Mouse (Mus musculus): ENCODE results near the gene Pde11a. TPM values are rescaled to one million over a fixed set of nuclear protein-coding genes. Genes with fewer than 3 reads are reported as not detected.

Pde11a gene
- polyA plus RNA-seq, 1 experiment from 2014 or later, result 0.16 TPM

DNA sequence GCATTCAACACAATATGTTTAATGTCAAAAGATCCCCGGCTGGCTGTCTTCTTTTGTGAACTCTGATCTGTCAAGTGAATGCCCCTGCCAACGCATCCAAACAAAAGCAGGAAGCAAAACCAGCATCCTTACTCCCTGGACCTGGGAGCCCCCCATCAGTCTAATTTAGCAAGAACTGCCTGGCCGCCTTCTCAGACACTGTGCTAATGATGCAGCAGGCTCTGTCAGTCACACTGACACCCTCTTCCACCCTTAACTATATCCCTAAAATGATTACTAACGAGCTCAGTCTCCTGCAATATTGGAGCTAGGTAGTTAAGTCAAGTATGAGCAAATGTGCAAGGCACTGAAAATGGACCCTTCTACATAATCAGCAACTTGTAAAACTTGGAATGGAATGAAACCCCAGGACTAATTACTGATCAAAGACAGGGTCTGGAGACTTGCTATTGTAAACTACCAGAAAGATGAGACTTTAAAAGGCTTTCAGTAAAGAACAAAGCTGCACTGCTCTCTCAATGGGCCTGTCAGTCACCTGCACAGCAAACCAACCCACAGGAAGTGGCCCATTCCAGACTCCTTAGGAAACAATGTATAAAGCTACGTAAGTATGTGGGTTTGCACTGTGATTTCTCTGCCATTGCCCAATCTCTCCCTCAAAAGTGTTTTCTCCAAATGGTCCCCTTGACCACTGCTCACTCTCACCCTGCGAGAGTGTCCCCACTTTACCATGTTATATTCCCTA, 118.0 kb downstream of the Pde11a start:
- DNase-seq (ENCODE audit: extremely low spot score, low spot score), result no peak
- no peaks in the 10 kb centered on the region for H3K9me3 ChIP-seq
- no peak overlapping the region for H3K4me3 ChIP-seq
- H3K4me1 ChIP-seq, result peaks cover 15% of the 10 kb centered on the region
- no peaks in the 10 kb centered on the region for H3K36me3 ChIP-seq (replicated peaks)
- WGBS, result 45% methylated on average over 6 of the region's 6 CpGs
- H3K27ac ChIP-seq, result no peak overlapping the region
- H3K27me3 ChIP-seq (ENCODE audit: poor library complexity, severe bottlenecking), result no peaks in the 10 kb centered on the region

DNA sequence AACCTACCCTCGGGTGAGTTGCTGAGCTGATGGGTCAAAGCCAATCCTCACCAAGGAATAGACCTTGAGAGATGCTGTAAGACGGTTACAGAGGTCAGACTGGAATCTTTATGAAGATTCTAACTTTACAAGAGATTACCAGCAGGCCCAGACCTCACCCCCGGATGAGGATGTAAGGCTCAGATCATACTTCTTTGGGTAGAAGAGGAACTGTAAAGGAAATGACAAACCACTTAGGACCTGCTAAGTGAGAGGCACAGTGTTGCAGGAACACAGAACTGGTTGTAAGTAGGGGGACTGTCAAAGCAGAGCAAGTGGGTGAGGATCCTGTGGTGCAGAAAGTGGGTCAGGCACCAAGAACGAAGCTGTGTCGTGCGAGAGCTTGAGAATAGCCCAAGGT, 119.0 kb downstream of the Pde11a start:
- Histone ChIP-seq H3K36me3 (replicated peaks) (no peaks in the 10 kb centered on the region), H3K27ac (no peak overlapping the region), H3K4me3 (no peak overlapping the region), H3K27me3 (ENCODE audit: poor library complexity, severe bottlenecking) (no peaks in the 10 kb centered on the region), H3K9me3 (no peaks in the 10 kb centered on the region), H3K4me1 (peaks cover 15% of the 10 kb centered on the region)
- DNase-seq (ENCODE audit: extremely low spot score, low spot score), result no peak
- 87% methylated on average over 6 of the region's 6 CpGs for WGBS

DNA sequence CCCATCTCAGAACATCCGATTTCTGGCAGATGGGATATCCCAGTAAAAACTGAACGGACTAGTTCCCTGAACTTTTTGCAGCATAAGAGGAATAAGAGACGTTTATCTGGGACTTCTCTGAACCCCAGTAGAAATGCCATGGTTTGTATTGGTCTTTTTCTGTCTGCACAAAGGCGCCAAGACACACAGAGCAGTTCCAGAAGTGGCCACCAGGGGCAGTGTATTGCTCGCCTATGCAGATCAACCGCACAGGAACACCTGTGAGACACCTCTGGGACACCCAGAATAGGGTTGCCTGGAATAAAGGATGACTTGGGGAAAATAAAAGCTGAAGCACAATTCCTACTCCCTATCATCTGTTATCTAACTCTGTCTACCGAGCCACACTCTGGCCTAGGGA, 122.4 kb downstream of the Pde11a start:
- no peak overlapping the region for H3K27ac ChIP-seq
- H3K4me3 ChIP-seq, result no peak overlapping the region
- DNase-seq (ENCODE audit: extremely low spot score, low spot score), result peak; percentile 47
- H3K9me3 ChIP-seq, result no peaks in the 10 kb centered on the region
- H3K4me1 ChIP-seq, result peaks cover 19% of the 10 kb centered on the region
- no peaks in the 10 kb centered on the region for H3K36me3 ChIP-seq (replicated peaks)
- 55% methylated on average over 7 of the region's 7 CpGs for WGBS
- H3K27me3 ChIP-seq (ENCODE audit: poor library complexity, severe bottlenecking), result no peaks in the 10 kb centered on the region

DNA sequence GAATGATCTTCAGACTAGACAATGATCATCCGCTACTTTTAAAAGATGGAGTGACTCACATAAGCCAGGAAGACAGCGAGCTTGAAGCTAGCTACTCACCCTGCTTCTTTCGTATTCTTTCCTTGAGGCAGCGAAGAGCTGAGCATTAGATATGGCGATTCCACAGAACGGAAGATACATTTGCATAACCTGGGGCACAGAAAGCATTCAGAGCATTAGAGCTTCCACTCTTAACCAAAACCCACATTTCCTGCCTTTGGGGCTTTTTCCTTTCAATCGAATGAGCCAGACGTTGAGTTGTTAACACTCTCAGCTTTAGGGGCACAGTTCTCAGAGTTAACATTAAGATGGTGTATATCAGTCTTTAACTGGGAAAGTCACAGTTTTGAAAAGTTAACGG, 123.4 kb downstream of the Pde11a start:
- no peak for DNase-seq (ENCODE audit: extremely low spot score, low spot score)
- peaks cover 10% of the 10 kb centered on the region for H3K4me1 ChIP-seq
- WGBS, result 95% methylated on average over 9 of the region's 9 CpGs
- no peaks in the 10 kb centered on the region for H3K9me3 ChIP-seq
- no peaks in the 10 kb centered on the region for H3K27me3 ChIP-seq (ENCODE audit: poor library complexity, severe bottlenecking)
- H3K4me3 ChIP-seq, result no peak overlapping the region
- no peaks in the 10 kb centered on the region for H3K36me3 ChIP-seq (replicated peaks)
- H3K27ac ChIP-seq, result no peak overlapping the region

DNA sequence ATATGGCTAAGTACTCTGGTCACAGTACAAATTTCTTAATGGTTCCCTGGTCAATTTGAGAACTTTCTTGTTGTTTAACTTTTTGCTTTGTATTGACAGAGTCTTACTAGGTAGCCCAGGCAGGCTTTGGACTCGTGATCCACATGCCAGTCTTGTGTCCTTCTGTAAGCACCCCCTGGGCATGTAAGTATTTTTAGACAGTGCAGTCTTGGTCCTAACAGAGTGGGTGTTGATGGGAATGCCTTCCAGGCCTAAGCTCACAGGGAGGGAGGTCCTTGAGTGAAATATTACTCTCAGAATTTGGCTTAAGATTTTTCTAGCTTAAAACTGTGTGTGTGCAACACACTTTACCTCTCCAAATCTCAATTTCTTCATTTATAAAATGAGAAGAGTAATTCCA, 153.4 kb downstream of the Pde11a start:
- H3K9me3 ChIP-seq, result no peaks in the 10 kb centered on the region
- H3K27ac ChIP-seq, result no peak overlapping the region
- H3K4me3 ChIP-seq, result no peak overlapping the region
- peaks cover 4% of the 10 kb centered on the region; the same call in 1 of the 2 replicates for H3K4me1 ChIP-seq
- H3K36me3 ChIP-seq (replicated peaks), result no peaks in the 10 kb centered on the region
- DNase-seq (ENCODE audit: extremely low spot score, low spot score), result no peak
- WGBS, result 55% methylated on average over 1 of the region's 1 CpGs
- H3K27me3 ChIP-seq (ENCODE audit: poor library complexity, severe bottlenecking), result no peaks in the 10 kb centered on the region

DNA sequence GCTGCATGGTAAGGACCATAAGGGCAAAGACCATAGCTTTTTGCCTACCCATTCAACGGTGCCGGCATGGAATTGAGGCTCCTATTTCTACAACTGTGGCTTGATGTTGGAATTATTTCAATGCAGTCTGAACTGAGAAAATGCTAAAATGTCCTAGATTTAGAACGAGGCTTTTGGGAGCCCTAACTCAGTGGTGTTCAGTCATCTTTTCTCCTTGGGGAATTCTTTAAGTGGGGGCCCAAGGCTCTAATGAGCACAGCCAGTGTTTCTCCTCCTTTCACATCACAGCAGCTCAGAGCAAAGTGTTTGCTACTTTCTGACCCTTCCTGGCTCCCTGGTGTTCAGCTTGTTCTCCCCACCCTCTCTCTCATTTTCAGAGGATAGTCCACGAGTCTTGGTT, 175.8 kb downstream of the Pde11a start:
- Histone ChIP-seq H3K27me3 (ENCODE audit: poor library complexity, severe bottlenecking) (no peaks in the 10 kb centered on the region), H3K4me3 (no peak overlapping the region), H3K36me3 (replicated peaks) (no peaks in the 10 kb centered on the region), H3K27ac (no peak overlapping the region), H3K9me3 (no peaks in the 10 kb centered on the region), H3K4me1 (no peaks in the 10 kb centered on the region)
- 87% methylated on average over 4 of the region's 4 CpGs for WGBS
- DNase-seq (ENCODE audit: extremely low spot score, low spot score), result no peak

DNA sequence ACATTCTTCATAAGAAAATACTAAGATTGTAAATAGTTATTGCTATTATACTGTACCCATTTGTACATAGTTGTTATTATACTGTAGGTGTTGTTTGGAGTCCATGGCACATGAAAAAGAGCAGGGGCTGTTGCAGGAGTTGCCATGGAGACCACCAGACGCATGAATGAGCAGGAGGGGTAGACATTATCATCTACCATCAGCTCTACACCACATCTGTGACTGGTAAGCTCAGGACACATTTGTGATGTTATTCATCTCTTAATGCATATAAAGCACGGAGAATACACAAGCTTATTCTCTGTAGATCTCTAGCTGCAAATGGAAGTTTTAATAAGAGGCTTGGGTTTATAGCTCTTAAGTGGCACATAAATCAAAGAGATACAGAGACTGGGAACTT, 179.6 kb downstream of the Pde11a start:
- no peak for DNase-seq (ENCODE audit: extremely low spot score, low spot score)
- H3K9me3 ChIP-seq, result no peaks in the 10 kb centered on the region
- no peak overlapping the region for H3K27ac ChIP-seq
- no peaks in the 10 kb centered on the region for H3K27me3 ChIP-seq (ENCODE audit: poor library complexity, severe bottlenecking)
- H3K4me1 ChIP-seq, result no peaks in the 10 kb centered on the region
- no peak overlapping the region for H3K4me3 ChIP-seq
- H3K36me3 ChIP-seq (replicated peaks), result no peaks in the 10 kb centered on the region
- 82% methylated on average over 2 of the region's 2 CpGs for WGBS

DNA sequence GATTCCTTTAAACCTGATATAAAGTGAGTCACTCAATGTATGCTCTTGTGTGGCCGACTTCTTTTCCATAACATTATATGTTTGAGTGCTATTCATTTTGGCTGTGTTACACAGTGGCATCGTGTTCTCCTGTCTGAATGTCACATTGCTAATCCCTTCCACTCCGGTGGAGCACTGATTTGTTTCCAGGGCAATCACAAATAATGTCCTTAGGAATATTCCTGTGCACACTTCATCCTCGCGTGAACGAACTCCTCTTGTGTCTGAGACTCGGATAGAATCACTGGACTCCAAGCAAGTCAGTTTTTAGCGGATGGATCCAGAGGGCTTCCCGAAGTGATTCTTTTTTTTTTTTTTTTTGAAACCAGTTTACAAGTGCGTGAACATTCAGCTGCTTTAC, 197.4 kb downstream of the Pde11a start:
- no peak overlapping the region for H3K27ac ChIP-seq
- no peak for DNase-seq (ENCODE audit: extremely low spot score, low spot score)
- no peaks in the 10 kb centered on the region for H3K36me3 ChIP-seq (replicated peaks)
- no peaks in the 10 kb centered on the region for H3K9me3 ChIP-seq
- no peak overlapping the region for H3K4me3 ChIP-seq
- no peaks in the 10 kb centered on the region for H3K27me3 ChIP-seq (ENCODE audit: poor library complexity, severe bottlenecking)
- H3K4me1 ChIP-seq, result peaks cover 11% of the 10 kb centered on the region
- 66% methylated on average over 10 of the region's 10 CpGs for WGBS

DNA sequence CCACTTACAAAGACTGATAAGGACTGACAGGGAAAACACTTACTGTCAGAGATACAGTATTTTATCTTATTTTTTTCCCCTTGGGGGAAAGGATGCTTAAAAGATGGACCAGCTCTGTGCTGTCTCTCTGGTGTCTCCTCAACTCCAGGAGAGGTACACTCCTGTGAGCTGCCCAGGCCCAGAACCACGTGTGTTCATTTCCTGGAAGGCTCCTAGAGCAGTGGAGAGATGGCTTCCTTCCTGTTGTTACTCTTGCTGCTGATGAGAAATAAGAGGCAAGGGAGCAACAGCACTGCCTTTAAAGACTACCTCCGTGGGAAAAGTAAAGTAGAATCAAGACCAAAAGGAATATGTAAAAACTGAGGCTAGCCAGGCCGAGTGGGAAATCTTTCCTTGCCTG, 205.6 kb downstream of the Pde11a start:
- H3K27ac ChIP-seq, result no peak overlapping the region
- no peaks in the 10 kb centered on the region for H3K27me3 ChIP-seq (ENCODE audit: poor library complexity, severe bottlenecking)
- H3K4me1 ChIP-seq, result peaks cover 14% of the 10 kb centered on the region
- DNase-seq (ENCODE audit: extremely low spot score, low spot score), result no peak
- H3K9me3 ChIP-seq, result no peaks in the 10 kb centered on the region
- whole genome bisulfite sequencing, result 62% methylated on average over 3 of the region's 3 CpGs
- H3K4me3 ChIP-seq, result no peak overlapping the region
- H3K36me3 ChIP-seq (replicated peaks), result no peaks in the 10 kb centered on the region

DNA sequence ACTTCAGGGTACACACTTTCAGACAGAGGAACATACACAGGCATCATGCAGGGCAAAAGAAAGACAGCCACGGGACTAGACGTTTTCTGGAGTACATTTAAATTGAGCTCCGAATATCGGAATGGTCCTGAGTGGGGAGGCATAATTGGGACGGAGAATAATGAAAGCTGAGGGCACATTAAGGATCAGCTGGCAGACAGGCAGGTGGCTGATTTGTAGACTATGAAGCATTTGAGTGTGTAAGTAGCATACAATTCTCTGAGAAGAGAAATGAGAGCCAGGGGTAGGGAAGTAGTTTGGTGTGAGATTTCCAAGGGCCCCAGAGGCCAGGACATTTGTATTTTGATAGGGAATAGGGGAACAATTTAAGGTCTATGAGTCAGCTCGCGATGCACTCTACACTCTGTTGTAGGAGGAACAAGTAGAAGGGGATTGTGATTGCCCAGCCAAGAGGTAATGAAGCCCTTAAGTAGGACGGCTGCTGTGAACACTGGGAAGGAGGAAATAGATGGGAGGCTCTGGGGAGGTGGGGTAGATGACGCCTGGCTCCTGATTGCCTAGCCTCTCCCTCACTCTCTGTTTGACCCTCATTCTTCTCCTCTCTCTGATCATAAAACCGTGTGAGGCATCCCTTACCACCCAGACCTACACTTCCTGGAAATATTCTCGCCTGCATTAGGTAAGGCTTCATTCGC, 208.5 kb downstream of the Pde11a start:
- H3K4me3 ChIP-seq, result no peak overlapping the region
- no peak for DNase-seq (ENCODE audit: extremely low spot score, low spot score)
- no peak overlapping the region for H3K27ac ChIP-seq
- H3K27me3 ChIP-seq (ENCODE audit: poor library complexity, severe bottlenecking), result no peaks in the 10 kb centered on the region
- H3K4me1 ChIP-seq, result peaks cover 14% of the 10 kb centered on the region
- H3K36me3 ChIP-seq (replicated peaks), result no peaks in the 10 kb centered on the region
- WGBS, result 64% methylated on average over 12 of the region's 12 CpGs
- H3K9me3 ChIP-seq, result no peaks in the 10 kb centered on the region

DNA sequence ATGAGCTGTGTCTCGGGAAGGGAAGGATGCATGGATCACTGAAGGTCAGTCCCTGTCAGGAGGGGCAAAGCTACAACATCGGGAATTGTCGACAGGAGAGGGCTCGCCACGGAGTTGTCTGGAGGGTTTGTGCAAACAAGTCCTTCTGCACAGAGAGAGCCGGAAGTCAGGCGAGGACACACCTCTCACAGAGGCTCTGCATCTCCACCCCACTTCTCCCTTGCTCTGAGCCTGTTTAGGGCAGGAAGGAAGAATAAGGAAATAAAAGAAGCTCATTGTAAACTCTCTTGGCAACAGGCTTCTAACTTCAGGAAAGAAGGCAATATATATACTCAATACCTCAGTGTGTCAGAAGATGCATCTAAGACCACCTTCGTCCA, 209.5 kb downstream of the Pde11a start:
- Histone ChIP-seq H3K27me3 (ENCODE audit: poor library complexity, severe bottlenecking) (no peaks in the 10 kb centered on the region), H3K36me3 (replicated peaks) (no peaks in the 10 kb centered on the region), H3K9me3 (no peaks in the 10 kb centered on the region), H3K4me3 (no peak overlapping the region), H3K4me1 (peaks cover 14% of the 10 kb centered on the region), H3K27ac (no peak overlapping the region)
- DNase-seq (ENCODE audit: extremely low spot score, low spot score), result no peak
- WGBS, result 82% methylated on average over 8 of the region's 8 CpGs

DNA sequence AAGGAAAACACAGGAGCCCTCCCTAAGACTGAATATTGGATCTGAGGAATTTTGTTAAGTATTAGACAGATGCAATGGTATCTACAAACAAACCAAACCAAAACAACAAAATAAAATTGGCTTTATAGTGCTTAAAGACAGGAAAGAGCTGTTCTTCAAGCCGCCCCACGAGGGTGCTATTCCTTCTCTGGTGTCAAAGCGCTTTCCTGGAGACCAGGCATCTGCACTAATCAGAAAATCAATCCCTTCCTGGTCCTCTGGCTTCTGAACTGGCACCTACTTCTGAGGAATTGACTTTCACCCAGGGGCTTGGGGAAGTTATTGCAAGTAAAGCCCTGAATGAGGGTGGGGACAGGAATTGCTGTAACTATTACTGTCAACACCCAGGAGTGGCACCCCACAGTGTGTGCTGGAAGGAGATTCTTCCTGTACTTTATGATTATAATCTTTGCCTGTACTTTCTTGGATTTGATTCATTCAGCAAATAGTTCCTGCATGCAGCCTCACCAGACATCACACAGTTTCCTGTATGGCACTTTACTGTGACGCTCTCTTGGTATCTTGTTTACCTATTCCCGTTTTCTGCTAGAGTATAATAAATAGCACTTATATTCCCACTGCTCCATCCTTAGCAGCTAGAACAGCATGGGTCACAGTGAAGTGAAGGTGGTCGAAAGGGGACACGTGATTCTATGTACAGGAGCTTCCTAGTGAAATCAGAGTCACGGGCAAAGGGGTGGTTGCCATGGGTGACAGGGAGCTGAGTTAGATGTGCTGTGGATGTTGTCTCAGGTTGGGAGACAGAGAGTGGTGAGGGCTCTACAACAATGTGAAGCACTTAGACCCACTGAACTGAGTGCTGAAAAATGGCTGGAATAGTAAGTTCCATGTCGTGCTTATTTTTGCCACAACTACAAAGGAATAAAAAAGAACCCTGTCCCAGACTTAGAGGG, 210.2 kb downstream of the Pde11a start:
- 77% methylated on average over 9 of the region's 9 CpGs for WGBS
- Histone ChIP-seq H3K9me3 (no peaks in the 10 kb centered on the region), H3K4me3 (no peak overlapping the region), H3K36me3 (replicated peaks) (no peaks in the 10 kb centered on the region), H3K27me3 (ENCODE audit: poor library complexity, severe bottlenecking) (no peaks in the 10 kb centered on the region), H3K4me1 (peaks cover 14% of the 10 kb centered on the region), H3K27ac (no peak overlapping the region)
- no peak for DNase-seq (ENCODE audit: extremely low spot score, low spot score)

DNA sequence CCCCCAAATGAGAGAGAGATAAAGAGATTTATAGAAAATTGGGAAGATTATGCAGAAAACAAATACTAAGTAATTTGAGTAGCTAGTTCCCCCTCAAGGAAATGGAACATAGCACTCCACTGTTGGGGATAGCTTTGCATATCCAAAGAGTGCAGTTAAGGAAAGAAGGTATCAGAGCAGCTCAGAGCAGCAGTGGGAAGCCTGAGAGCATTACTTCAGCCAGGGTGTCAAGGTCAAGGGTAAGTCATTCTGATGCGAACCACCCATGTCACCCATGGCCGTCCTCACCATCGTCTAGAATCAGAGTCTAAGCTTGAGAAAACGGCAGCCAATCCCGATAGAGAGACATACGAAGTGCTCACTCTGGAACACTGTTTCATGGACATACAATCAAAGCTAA, 211.9 kb downstream of the Pde11a start:
- DNase-seq (ENCODE audit: extremely low spot score, low spot score), result no peak
- no peaks in the 10 kb centered on the region for H3K9me3 ChIP-seq
- H3K27ac ChIP-seq, result no peak overlapping the region
- peaks cover 14% of the 10 kb centered on the region for H3K4me1 ChIP-seq
- no peaks in the 10 kb centered on the region for H3K27me3 ChIP-seq (ENCODE audit: poor library complexity, severe bottlenecking)
- WGBS, result 91% methylated on average over 6 of the region's 6 CpGs
- no peaks in the 10 kb centered on the region for H3K36me3 ChIP-seq (replicated peaks)
- H3K4me3 ChIP-seq, result no peak overlapping the region
